Mouse (Mus musculus) limb, embryonic 14.5 days (tissue): ENCODE measurements around the gene Atp7a. TPM values are rescaled to one million over a fixed set of nuclear protein-coding genes. Genes with fewer than 3 reads are reported as not detected.

Experiments
- ATAC-seq: fragments of 200-750 bp; cut with Nextera tagmentation; 2 replicates; pipeline ENCODE4 v1.8.0; 2017; ENCODE audit warnings: low read depth, moderate number of reproducible peaks, moderate TSS enrichment; ENCODE audit not compliant: low FRiP score
- DNase-seq: peaks from one replicate; pipeline ENCODE4 v3.0.0-alpha.2; 2015; ENCODE audit warnings: low spot score
- H3K27ac ChIP-seq: fragments of 300-500 bp; sonication (generic); replicated peaks from 2 replicates; pipeline ENCODE4 v1.5.1; 2014; ENCODE audit warnings: low read depth, mild to moderate bottlenecking, low read length, moderate library complexity, mixed read lengths
- H3K27me3 ChIP-seq: fragments of 300-500 bp; sonication (generic); 2 replicates; pipeline ENCODE4 v1.6.1; 2014; ENCODE audit warnings: low read length, mixed read lengths; ENCODE audit not compliant: control insufficient read depth, insufficient read depth
- H3K36me3 ChIP-seq: fragments of 300-500 bp; sonication (generic); 2 replicates; pipeline ENCODE4 v1.6.1; 2014; ENCODE audit warnings: mild to moderate bottlenecking, low read length, moderate library complexity, mixed read lengths; ENCODE audit not compliant: control insufficient read depth, insufficient read depth
- H3K4me1 ChIP-seq: fragments of 300-500 bp; sonication (generic); 2 replicates; pipeline ENCODE4 v1.6.1; 2014; ENCODE audit warnings: antibody characterized with exemption, low read length, mixed read lengths; ENCODE audit not compliant: control insufficient read depth, insufficient read depth
- H3K4me2 ChIP-seq: fragments of 300-500 bp; sonication (generic); replicated peaks from 2 replicates; pipeline ENCODE4 v1.6.1; 2014; ENCODE audit warnings: low read depth, mild to moderate bottlenecking, low read length, moderate library complexity; ENCODE audit not compliant: severe bottlenecking
- H3K4me3 ChIP-seq: fragments of 300-500 bp; sonication (generic); replicated peaks from 2 replicates; pipeline ENCODE4 v1.5.1; 2014; ENCODE audit warnings: low read length
- H3K9ac ChIP-seq: fragments of 300-500 bp; sonication (generic); 2 replicates; pipeline ENCODE4 v1.6.1; 2014; ENCODE audit warnings: mild to moderate bottlenecking, low read depth, low read length, moderate library complexity; ENCODE audit not compliant: severe bottlenecking
- H3K9me3 ChIP-seq: fragments of 300-500 bp; sonication (generic); 2 replicates; pipeline ENCODE4 v1.6.1; 2016; ENCODE audit warnings: low read length; ENCODE audit not compliant: control insufficient read depth
- POLR2A ChIP-seq: fragments of 200-500 bp; IDR thresholded peaks from 2 replicates; pipeline ENCODE4 v1.8.0; 2012; ENCODE audit warnings: inconsistent platforms, mild to moderate bottlenecking, moderate library complexity, borderline replicate concordance; ENCODE audit not compliant: insufficient read depth, insufficient read length; ENCODE audit errors: extremely low read depth
- WGBS: fragments of 180-500 bp; shearing (Covaris S2); extraction: QIAGEN DNeasy Blood & Tissue Kit; methylation state at CpG from one replicate; pipeline ENCODE4 v1.1.7; 2014; 5-methylcytosine and 5-hydroxymethylcytosine counted together
- polyA plus RNA-seq, 2 experiments: library from polyadenylated mRNA; depleted of rRNA in 1 of 2; stranded (reverse) in 1 of 2; unstranded in 1 of 2; fragments of >200 nt; fragmentation: Nextera tagmentation in 1 of 2; extraction: Ambion mirVana in 1 of 2; gene quantifications; 2 replicates each; pipeline versions ENCODE4 v1.2.1 to v1.2.3; 2012 to 2014

Gene Atp7a
- polyA plus RNA-seq, 2 experiments: 10.3 to 30.0 TPM

GRCm38 (mm10) chrX:106080811-106081443 is 53.9 kb downstream of the Atp7a start:
- DNase-seq: no peak

DNA sequence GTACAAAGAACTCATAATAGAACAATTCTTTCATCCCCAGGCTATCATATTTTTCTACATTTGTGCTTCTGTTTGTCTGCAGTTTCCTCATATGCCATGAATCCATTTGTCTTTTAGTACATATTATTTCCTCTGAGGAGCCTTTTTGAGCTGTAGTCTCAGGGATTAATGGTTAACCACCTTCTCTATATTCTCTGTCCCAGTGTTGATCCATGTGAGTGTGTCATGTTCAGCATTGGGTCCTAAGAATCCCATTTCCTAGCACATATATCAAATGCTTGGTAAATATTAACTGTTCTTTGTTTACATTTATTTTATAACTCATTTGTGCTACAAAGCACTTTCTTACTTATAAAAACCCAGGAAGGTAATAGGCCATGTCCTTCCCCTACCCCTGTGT is 55.4 kb downstream of the Atp7a start:
- ATAC-seq (no peak), DNase-seq (no peak)
- TF ChIP-seq POLR2A: no peak
- no peaks in the 10 kb centered on the region for H3K4me1 ChIP-seq
- no peak overlapping the region for H3K4me3 ChIP-seq
- H3K27ac ChIP-seq: no peak overlapping the region
- 0 out of 2 replicates have a peak, but pooled peaks cover 6% of the 10 kb centered on the region for H3K36me3 ChIP-seq
- H3K27me3 ChIP-seq: no peaks in the 10 kb centered on the region
- H3K9ac ChIP-seq: no peak overlapping the region
- H3K4me2 ChIP-seq: no peak overlapping the region
- H3K9me3 ChIP-seq: no peaks in the 10 kb centered on the region

More at GRCm38 (mm10) chrX:106080811-106081443, 53.9 kb downstream of the Atp7a start:
- H3K36me3 ChIP-seq: 0 out of 2 replicates have a peak, but pooled peaks cover 6% of the 10 kb centered on the region
- no peak overlapping the region for H3K4me2 ChIP-seq
- no peak overlapping the region for H3K27ac ChIP-seq
- H3K9me3 ChIP-seq: no peaks in the 10 kb centered on the region
- H3K4me1 ChIP-seq: no peaks in the 10 kb centered on the region
- no peak overlapping the region for H3K9ac ChIP-seq
- no peak for TF ChIP-seq POLR2A
- ATAC-seq: no peak; the same call in 1 of the 2 replicates
- no peaks in the 10 kb centered on the region for H3K27me3 ChIP-seq
- WGBS: 38% methylated on average over 13 of the region's 13 CpGs
- H3K4me3 ChIP-seq: no peak overlapping the region

GRCm38 (mm10) chrX:106085132-106085531 is 58.1 kb downstream of the Atp7a start:
- H3K9me3 ChIP-seq: no peaks in the 10 kb centered on the region
- ATAC-seq (no peak), DNase-seq (no peak)
- no peak overlapping the region for H3K4me2 ChIP-seq
- H3K27me3 ChIP-seq: no peaks in the 10 kb centered on the region
- no peaks in the 10 kb centered on the region for H3K36me3 ChIP-seq
- H3K4me1 ChIP-seq: no peaks in the 10 kb centered on the region
- H3K27ac ChIP-seq: no peak overlapping the region
- no peak overlapping the region for H3K4me3 ChIP-seq
- H3K9ac ChIP-seq: no peak overlapping the region
- 89% methylated on average over 3 of the region's 3 CpGs for WGBS
- TF ChIP-seq POLR2A: no peak

GRCm38 (mm10) chrX:106085564-106085963 is 58.5 kb downstream of the Atp7a start:
- no peak for TF ChIP-seq POLR2A
- Histone ChIP-seq H3K4me2 (no peak overlapping the region), H3K9ac (no peak overlapping the region), H3K36me3 (no peaks in the 10 kb centered on the region), H3K4me3 (no peak overlapping the region), H3K4me1 (no peaks in the 10 kb centered on the region), H3K9me3 (no peaks in the 10 kb centered on the region), H3K27ac (no peak overlapping the region), H3K27me3 (no peaks in the 10 kb centered on the region)
- DNase-seq (no peak), ATAC-seq (no peak)
- 76% methylated on average over 2 of the region's 2 CpGs for WGBS

DNA sequence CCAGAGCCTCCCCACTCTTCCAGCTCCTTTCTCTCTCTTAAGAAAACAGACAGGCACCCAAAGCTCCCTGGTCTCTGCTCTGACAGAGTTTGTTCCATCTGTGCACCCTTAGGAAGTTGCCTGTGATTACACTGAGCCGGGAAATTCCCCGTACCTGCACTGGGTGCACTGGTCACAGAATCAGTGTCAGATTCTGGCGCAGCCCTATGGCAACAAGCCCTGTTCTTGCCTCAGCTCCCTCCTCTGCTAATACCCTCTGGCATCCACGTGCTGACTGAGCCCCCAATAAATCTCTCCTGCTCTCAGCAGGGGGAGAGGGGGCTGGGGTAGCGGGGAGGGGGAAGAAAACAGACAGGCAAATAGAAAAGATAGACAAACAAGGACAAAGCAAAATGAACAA is 65.9 kb downstream of the Atp7a start:
- 37% methylated on average over 5 of the region's 5 CpGs for WGBS
- no peak overlapping the region for H3K4me2 ChIP-seq
- DNase-seq: no peak

More for the DNA sequence above, 65.9 kb downstream of the Atp7a start:
- Histone ChIP-seq H3K27ac (0 out of 2 replicates have a peak overlapping the region, but pooled peaks have one; percentile 9), H3K36me3 (no peaks in the 10 kb centered on the region), H3K9ac (0 out of 2 replicates have a peak overlapping the region, but pooled peaks have one; percentile 14), H3K27me3 (no peaks in the 10 kb centered on the region), H3K4me1 (peaks cover 4% of the 10 kb centered on the region; the same call in 1 of the 2 replicates), H3K4me3 (no peak overlapping the region), H3K9me3 (no peaks in the 10 kb centered on the region)
- no peak for TF ChIP-seq POLR2A
- no peak for ATAC-seq
